ENCODE assay signal across 12 mouse cellular contexts in the genomic region with DNA sequence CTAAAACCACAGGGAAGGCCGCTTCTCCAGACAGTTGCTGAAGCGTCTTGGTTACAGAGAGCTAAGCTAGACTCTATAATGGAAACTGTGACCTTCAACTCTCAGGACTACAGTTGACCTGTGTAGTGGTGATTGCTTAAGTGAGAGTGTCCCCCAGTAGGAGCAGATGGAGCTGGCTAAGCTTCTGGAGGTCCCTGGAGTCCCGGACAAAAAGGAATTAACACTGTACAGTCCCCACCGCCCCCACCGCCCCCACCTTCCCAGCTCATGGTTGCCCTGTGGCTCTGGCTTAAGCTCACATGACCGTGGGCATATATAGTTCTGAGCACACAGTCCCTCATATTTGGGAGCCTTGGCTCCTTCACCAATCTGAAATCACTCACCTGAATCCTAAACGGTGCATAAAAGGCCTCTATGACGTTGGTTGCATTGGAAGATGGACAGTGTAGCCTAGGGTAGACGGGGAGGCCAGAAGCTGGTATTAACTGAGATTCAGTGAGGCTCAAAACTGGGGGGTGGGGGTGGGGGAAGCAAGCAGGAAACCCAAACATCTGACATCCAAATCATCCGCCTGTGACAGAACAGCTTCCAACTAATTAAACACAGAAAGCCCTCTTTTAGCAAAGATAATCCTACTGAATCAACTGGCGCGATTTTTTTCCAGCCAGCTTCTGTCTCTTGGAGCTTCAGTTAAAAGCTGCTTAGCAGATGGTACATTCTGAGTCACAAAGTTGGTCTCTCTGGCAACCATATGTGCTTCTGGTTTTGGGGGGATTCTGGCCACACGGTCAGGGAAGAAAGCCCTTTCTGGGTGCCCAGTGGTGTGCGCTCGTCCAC. TPM values are rescaled to one million over a fixed set of nuclear protein-coding genes. Genes with fewer than 3 reads are reported as not detected.
DNase-seq lines count a peak whose midpoint lies in the region; ATAC-seq and TF ChIP-seq lines count a peak whose summit lies in the region.
"Had no signal": no experiment of that assay in that cellular context is flagged by ENCODE, and none has a peak within 500 bp of the region (broad histone marks: within the 10 kb centered on the region; RNA-seq: fewer than 3 reads in every experiment).

No protein-coding gene starts in this region.

- H3K9me3 ChIP-seq in neural tube, embryonic 13.5 days, result no peaks in the 10 kb centered on the region
- H3K9me3 ChIP-seq in neural tube, embryonic 15.5 days (replicated peaks), result no peaks in the 10 kb centered on the region
- no peaks in the 10 kb centered on the region for H3K9me3 ChIP-seq in midbrain, postnatal 0 days (ENCODE audit: low read length)
- no peaks in the 10 kb centered on the region for H3K9me3 ChIP-seq in intestine, embryonic 16.5 days (ENCODE audit: control insufficient read depth, low read length)
- H3K9me3 ChIP-seq: limb, embryonic 15.5 days had no signal

- H3K27me3 ChIP-seq in neural tube, embryonic 13.5 days, result no peaks in the 10 kb centered on the region
- H3K27me3 ChIP-seq in neural tube, embryonic 15.5 days (replicated peaks), result no peaks in the 10 kb centered on the region
- no peaks in the 10 kb centered on the region for H3K27me3 ChIP-seq in midbrain, postnatal 0 days (ENCODE audit: insufficient read depth, low read length)
- H3K27me3 ChIP-seq in intestine, embryonic 16.5 days (replicated peaks; ENCODE audit: control insufficient read depth, insufficient read depth, low read length), result no peaks in the 10 kb centered on the region
- H3K27me3 ChIP-seq: heart, embryonic 13.5 days; limb, embryonic 15.5 days had no signal

- H3K4me2 ChIP-seq in neural tube, embryonic 13.5 days, result no peak overlapping the region
- no peak overlapping the region for H3K4me2 ChIP-seq in neural tube, embryonic 15.5 days
- no peak overlapping the region for H3K4me2 ChIP-seq in midbrain, postnatal 0 days (ENCODE audit: low read depth, low read length, poor library complexity, severe bottlenecking)
- H3K4me2 ChIP-seq in intestine, embryonic 16.5 days (ENCODE audit: low read depth, low read length), result no peak overlapping the region
- H3K4me2 ChIP-seq: heart, embryonic 13.5 days; limb, embryonic 15.5 days had no signal

- ATAC-seq in neural tube, embryonic 13.5 days (ENCODE audit: low read depth), result no peak
- ATAC-seq in neural tube, embryonic 15.5 days (ENCODE audit: low FRiP score), result no peak
- ATAC-seq in midbrain, postnatal 0 days (ENCODE audit: low FRiP score), result no peak
- ATAC-seq in intestine, embryonic 16.5 days, result no peak

- H3K27ac ChIP-seq in neural tube, embryonic 13.5 days (replicated peaks), result 0 out of 2 replicates have a peak overlapping the region, but pooled peaks have one; percentile 5
- H3K27ac ChIP-seq in neural tube, embryonic 15.5 days (replicated peaks), result no peak overlapping the region
- H3K27ac ChIP-seq in midbrain, postnatal 0 days (ENCODE audit: low read depth, low read length), result peak overlapping the region; percentile 26; the same call in 1 of the 2 replicates
- H3K27ac ChIP-seq in intestine, embryonic 16.5 days (ENCODE audit: low read length), result no peak overlapping the region
- H3K27ac ChIP-seq: heart, embryonic 13.5 days; limb, embryonic 15.5 days had no signal

- no peak overlapping the region for H3K9ac ChIP-seq in neural tube, embryonic 13.5 days
- no peak overlapping the region for H3K9ac ChIP-seq in neural tube, embryonic 15.5 days (replicated peaks)
- H3K9ac ChIP-seq in midbrain, postnatal 0 days (replicated peaks; ENCODE audit: low read length, poor library complexity, severe bottlenecking), result no peak overlapping the region
- H3K9ac ChIP-seq in intestine, embryonic 16.5 days (ENCODE audit: low read depth, low read length), result no peak overlapping the region
- H3K9ac ChIP-seq: heart, embryonic 13.5 days; limb, embryonic 15.5 days had no signal

- peaks cover 7% of the 10 kb centered on the region; the same call in 1 of the 2 replicates for H3K4me1 ChIP-seq in neural tube, embryonic 13.5 days (replicated peaks)
- H3K4me1 ChIP-seq in neural tube, embryonic 15.5 days, result no peaks in the 10 kb centered on the region
- H3K4me1 ChIP-seq in midbrain, postnatal 0 days (ENCODE audit: insufficient read depth, low read length), result no peaks in the 10 kb centered on the region
- no peaks in the 10 kb centered on the region for H3K4me1 ChIP-seq in intestine, embryonic 16.5 days (ENCODE audit: control insufficient read depth, insufficient read depth, low read length)

- 81% methylated on average over 15 of the region's 15 CpGs for WGBS in neural tube, embryonic 13.5 days
- WGBS in neural tube, embryonic 15.5 days, result 83% methylated on average over 15 of the region's 15 CpGs
- 47% methylated on average over 15 of the region's 15 CpGs for WGBS in midbrain, postnatal 0 days
- WGBS in intestine, embryonic 16.5 days, result 80% methylated on average over 15 of the region's 15 CpGs

- peak; percentile 66 to 70 for DNase-seq in layer of hippocampus, adult 8-10 months (ENCODE audit: low spot score in 2 of 2)
- DNase-seq in midbrain, postnatal 0 days (ENCODE audit: low spot score), result peak; percentile 77
- DNase-seq in natural killer cell, adult 2 months (ENCODE audit: low spot score in 2 of 2), result no peak
- no peak for DNase-seq in spleen, postnatal 14 days (ENCODE audit: low spot score in 2 of 2)
- no peak for DNase-seq in thymus, adult 18-20 months
- DNase-seq: adrenal gland, postnatal 10 days; kidney, adult 9 months had no signal

- no peaks in the 10 kb centered on the region for H3K36me3 ChIP-seq in neural tube, embryonic 13.5 days
- H3K36me3 ChIP-seq in neural tube, embryonic 15.5 days, result no peaks in the 10 kb centered on the region
- no peaks in the 10 kb centered on the region for H3K36me3 ChIP-seq in midbrain, postnatal 0 days (ENCODE audit: insufficient read depth, low read length)
- H3K36me3 ChIP-seq in intestine, embryonic 16.5 days (ENCODE audit: control insufficient read depth, insufficient read depth, low read length), result no peaks in the 10 kb centered on the region
- H3K36me3 ChIP-seq: heart, embryonic 13.5 days; limb, embryonic 15.5 days had no signal

- no peak for TF ChIP-seq CTCF in midbrain, postnatal 0 days (IDR thresholded peaks at IDR 0.05)

- no peak overlapping the region for H3K4me3 ChIP-seq in neural tube, embryonic 13.5 days
- no peak overlapping the region for H3K4me3 ChIP-seq in neural tube, embryonic 15.5 days (replicated peaks)
- H3K4me3 ChIP-seq in midbrain, postnatal 0 days (ENCODE audit: low read depth, low read length), result no peak overlapping the region
- no peak overlapping the region for H3K4me3 ChIP-seq in intestine, embryonic 16.5 days (ENCODE audit: low read length)
- H3K4me3 ChIP-seq: heart, embryonic 13.5 days; limb, embryonic 15.5 days had no signal

RNA-seq across cellular contexts. Expression of gene Galnt15, which starts 26.1 kb away (rescaled TPM):
- 0.15 and 0.23 TPM in 2 replicates for polyA plus RNA-seq in neural tube, embryonic 13.5 days (2015; fragmentation: Nextera tagmentation; extraction: Ambion mirVana)
- 0.38 and 0.52 TPM in 2 replicates for polyA plus RNA-seq in neural tube, embryonic 15.5 days (2015; fragmentation: Nextera tagmentation; extraction: Ambion mirVana)
- total RNA-seq in layer of hippocampus, adult 8-10 months (2022), result 1 to 10 TPM; 1.8 to 5.7 (median 3.8) TPM
- 1.9 TPM in 2 replicates for total RNA-seq in midbrain, postnatal 0 days (2014; rRNA removed)
- 0.59 and 0.77 TPM in 2 replicates for polyA plus RNA-seq in midbrain, postnatal 0 days (2015; fragmentation: Nextera tagmentation; extraction: Ambion mirVana)
- polyA plus RNA-seq in intestine, embryonic 16.5 days (2015; fragmentation: Nextera tagmentation; extraction: Ambion mirVana), result 0.02 and 0.05 TPM in 2 replicates

Comparison
In these comparisons a context has a peak if more than half of its experiments do, and no peak if none do; other contexts are left out.
1. H3K27ac ChIP-seq: peak in neural tube, embryonic 13.5 days (single experiment) and midbrain, postnatal 0 days (single experiment); none in neural tube, embryonic 15.5 days (single experiment) and intestine, embryonic 16.5 days (single experiment).
2. DNase-seq: peak in layer of hippocampus, adult 8-10 months (2 of 2) and midbrain, postnatal 0 days (single experiment); none in natural killer cell, adult 2 months (0 of 2), spleen, postnatal 14 days (0 of 2) and thymus, adult 18-20 months (0 of 2).